In the genomic region with DNA sequence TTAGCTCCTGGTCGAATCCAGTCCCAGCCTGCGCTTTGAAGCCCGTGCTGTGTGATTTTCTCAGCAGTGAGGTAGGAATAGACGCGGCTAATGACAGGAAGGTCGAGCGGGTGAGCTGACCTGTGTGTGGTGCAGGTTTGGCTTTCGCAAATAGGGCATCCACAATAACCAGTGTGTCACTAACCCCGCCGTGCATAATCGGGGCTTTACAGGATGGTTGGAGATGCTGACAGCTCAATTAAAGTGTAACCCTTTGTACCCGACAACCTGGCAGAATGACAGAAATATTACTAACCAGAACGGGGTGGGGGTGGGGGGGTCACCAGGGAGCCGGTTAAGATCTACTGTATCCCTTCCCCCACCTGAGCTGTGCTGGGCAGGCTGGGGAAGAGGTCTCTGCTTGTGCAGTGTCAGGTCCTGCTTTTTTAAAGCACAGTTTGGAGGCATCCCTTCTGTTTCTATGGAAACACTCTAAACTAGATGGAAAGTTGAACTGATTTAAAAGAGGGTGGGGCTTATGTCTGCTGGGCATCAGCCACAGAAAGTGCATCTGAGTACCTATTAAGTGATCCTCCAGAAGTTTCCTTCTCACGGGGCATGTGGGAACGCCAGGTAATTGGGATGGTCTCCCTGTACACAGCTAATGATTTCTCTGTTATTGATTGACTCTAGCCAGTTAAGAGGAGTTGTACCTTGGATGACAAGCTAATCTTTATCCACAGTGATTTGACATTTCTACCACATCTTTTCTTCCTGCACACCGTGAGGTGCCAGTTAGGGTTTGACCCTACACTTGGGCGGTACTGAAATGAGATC, we compare ENCODE assay signal across 12 mouse cellular contexts.
A peak's percentile ranks its signal among the peaks of the same experiment; 100 is the strongest.
DNase-seq lines count a peak whose midpoint lies in the region; ATAC-seq and TF ChIP-seq lines count a peak whose summit lies in the region.
"Had no signal": no experiment of that assay in that cellular context is flagged by ENCODE, and none has a peak within 500 bp of the region (broad histone marks: within the 10 kb centered on the region; RNA-seq: fewer than 3 reads in every experiment).

No protein-coding gene starts in this region.

- H3K36me3 ChIP-seq in hindbrain, embryonic 11.5 days (ENCODE audit: control insufficient read depth, insufficient read depth, low read length): no peaks in the 10 kb centered on the region
- 0 out of 2 replicates have a peak, but pooled peaks cover 3% of the 10 kb centered on the region for H3K36me3 ChIP-seq in hindbrain, embryonic 14.5 days (replicated peaks; ENCODE audit: control insufficient read depth, insufficient read depth)
- H3K36me3 ChIP-seq in forebrain, postnatal 0 days (ENCODE audit: insufficient read depth): 0 out of 2 replicates have a peak, but pooled peaks cover under 1% of the 10 kb centered on the region
- no peaks in the 10 kb centered on the region for H3K36me3 ChIP-seq in kidney, embryonic 16.5 days (ENCODE audit: insufficient read depth, low read length)
- peaks cover 6% of the 10 kb centered on the region; the same call in 1 of the 2 replicates for H3K36me3 ChIP-seq in midbrain, embryonic 14.5 days (ENCODE audit: control insufficient read depth, insufficient read depth, low read length)
- H3K36me3 ChIP-seq: G1E had no signal

- no peak overlapping the region for H3K27ac ChIP-seq in hindbrain, embryonic 11.5 days (ENCODE audit: low read depth, low read length)
- no peak overlapping the region for H3K27ac ChIP-seq in hindbrain, embryonic 14.5 days
- no peak overlapping the region for H3K27ac ChIP-seq in forebrain, postnatal 0 days (ENCODE audit: low read depth, low read length)
- H3K27ac ChIP-seq in kidney, embryonic 16.5 days (ENCODE audit: low read length): peak overlapping the region; percentile 35; the same call in 1 of the 2 replicates
- H3K27ac ChIP-seq in midbrain, embryonic 14.5 days (replicated peaks; ENCODE audit: low read depth, low read length): no peak overlapping the region

- no peaks in the 10 kb centered on the region for H3K9me3 ChIP-seq in hindbrain, embryonic 11.5 days (ENCODE audit: control insufficient read depth, low read length)
- H3K9me3 ChIP-seq in hindbrain, embryonic 14.5 days (ENCODE audit: control insufficient read depth, low read length): no peaks in the 10 kb centered on the region
- no peaks in the 10 kb centered on the region for H3K9me3 ChIP-seq in forebrain, postnatal 0 days (ENCODE audit: low read length)
- H3K9me3 ChIP-seq in kidney, embryonic 16.5 days (ENCODE audit: low read length): no peaks in the 10 kb centered on the region
- no peaks in the 10 kb centered on the region for H3K9me3 ChIP-seq in midbrain, embryonic 14.5 days (ENCODE audit: control insufficient read depth, low read length)

- no peak overlapping the region for H3K4me2 ChIP-seq in hindbrain, embryonic 11.5 days (replicated peaks; ENCODE audit: low read depth, low read length)
- no peak overlapping the region for H3K4me2 ChIP-seq in hindbrain, embryonic 14.5 days (replicated peaks)
- no peak overlapping the region for H3K4me2 ChIP-seq in forebrain, postnatal 0 days (ENCODE audit: low read depth)
- H3K4me2 ChIP-seq in kidney, embryonic 16.5 days (replicated peaks; ENCODE audit: low read depth, low read length): no peak overlapping the region
- H3K4me2 ChIP-seq in midbrain, embryonic 14.5 days (ENCODE audit: low read length): peak overlapping the region; percentile 20; the same call in 1 of the 2 replicates
- H3K4me2 ChIP-seq: lung, embryonic 14.5 days had no signal

- H3K9ac ChIP-seq in hindbrain, embryonic 11.5 days (ENCODE audit: low read depth, low read length): no peak overlapping the region
- no peak overlapping the region for H3K9ac ChIP-seq in hindbrain, embryonic 14.5 days
- no peak overlapping the region for H3K9ac ChIP-seq in forebrain, postnatal 0 days
- no peak overlapping the region for H3K9ac ChIP-seq in kidney, embryonic 16.5 days (replicated peaks; ENCODE audit: low read length)
- no peak overlapping the region for H3K9ac ChIP-seq in midbrain, embryonic 14.5 days (replicated peaks; ENCODE audit: low read length)
- H3K9ac ChIP-seq: lung, embryonic 14.5 days had no signal

- no peak for DNase-seq in hindbrain, embryonic 11.5 days (ENCODE audit: low spot score)
- DNase-seq in hindbrain, embryonic 14.5 days (ENCODE audit: low spot score): no peak
- no peak for DNase-seq in forebrain, postnatal 0 days
- peak; percentile 56 for DNase-seq in midbrain, embryonic 14.5 days
- no peak for DNase-seq in gastrocnemius, adult 8-10 months (ENCODE audit: low spot score in 2 of 2)
- no peak for DNase-seq in spleen, postnatal 36 days (ENCODE audit: low spot score in 2 of 2)
- DNase-seq: gastrocnemius, postnatal 14 days; lung, embryonic 14.5 days; right cerebral cortex, postnatal 14 days had no signal

- H3K4me3 ChIP-seq in hindbrain, embryonic 11.5 days (ENCODE audit: low read depth, low read length): no peak overlapping the region
- no peak overlapping the region for H3K4me3 ChIP-seq in hindbrain, embryonic 14.5 days (replicated peaks; ENCODE audit: low read length)
- no peak overlapping the region for H3K4me3 ChIP-seq in forebrain, postnatal 0 days (ENCODE audit: low read depth, low read length)
- no peak overlapping the region for H3K4me3 ChIP-seq in kidney, embryonic 16.5 days (ENCODE audit: low read length)
- H3K4me3 ChIP-seq in midbrain, embryonic 14.5 days (replicated peaks; ENCODE audit: low read depth, low read length): no peak overlapping the region

- peak; percentile 43; the same call in 1 of the 2 replicates for ATAC-seq in hindbrain, embryonic 11.5 days (ENCODE audit: low FRiP score)
- no peak for ATAC-seq in hindbrain, embryonic 14.5 days (ENCODE audit: low FRiP score)
- ATAC-seq in forebrain, postnatal 0 days: peak; percentile 66
- peak; percentile 78 for ATAC-seq in kidney, embryonic 16.5 days (ENCODE audit: low FRiP score, low TSS enrichment)
- ATAC-seq in midbrain, embryonic 14.5 days (ENCODE audit: low FRiP score, low TSS enrichment): peak; percentile 57; the same call in 1 of the 2 replicates
- ATAC-seq in erythroid progenitor cell, adult 5-6 weeks (replicated peaks; ENCODE audit: low FRiP score, poor library complexity, severe bottlenecking): no peak

- no peaks in the 10 kb centered on the region for H3K27me3 ChIP-seq in hindbrain, embryonic 11.5 days (ENCODE audit: control insufficient read depth, insufficient read depth, low read length)
- no peaks in the 10 kb centered on the region for H3K27me3 ChIP-seq in hindbrain, embryonic 14.5 days (ENCODE audit: control insufficient read depth, insufficient read depth, low read length)
- peaks cover 8% of the 10 kb centered on the region for H3K27me3 ChIP-seq in forebrain, postnatal 0 days (ENCODE audit: insufficient read depth, low read length)
- no peaks in the 10 kb centered on the region for H3K27me3 ChIP-seq in kidney, embryonic 16.5 days (ENCODE audit: insufficient read depth, low read length)
- no peaks in the 10 kb centered on the region for H3K27me3 ChIP-seq in midbrain, embryonic 14.5 days (ENCODE audit: control insufficient read depth, insufficient read depth, low read length)

- WGBS in hindbrain, embryonic 11.5 days: 50% methylated on average over 18 of the region's 18 CpGs
- WGBS in hindbrain, embryonic 14.5 days: 40% methylated on average over 18 of the region's 18 CpGs
- WGBS in forebrain, postnatal 0 days: 39% methylated on average over 18 of the region's 18 CpGs
- 35% methylated on average over 18 of the region's 18 CpGs for WGBS in kidney, embryonic 16.5 days
- WGBS in midbrain, embryonic 14.5 days: 25% methylated on average over 18 of the region's 18 CpGs

- TF ChIP-seq CTCF in forebrain, postnatal 0 days (IDR thresholded peaks at IDR 0.05; ENCODE audit: low read depth): no peak

- peaks cover 6% of the 10 kb centered on the region; the same call in 1 of the 2 replicates for H3K4me1 ChIP-seq in hindbrain, embryonic 11.5 days (replicated peaks; ENCODE audit: control insufficient read depth, insufficient read depth, low read length)
- H3K4me1 ChIP-seq in hindbrain, embryonic 14.5 days (replicated peaks; ENCODE audit: control insufficient read depth, insufficient read depth, low read length): peaks cover 37% of the 10 kb centered on the region
- 0 out of 2 replicates have a peak, but pooled peaks cover 6% of the 10 kb centered on the region for H3K4me1 ChIP-seq in forebrain, postnatal 0 days (ENCODE audit: insufficient read depth)
- H3K4me1 ChIP-seq in kidney, embryonic 16.5 days (ENCODE audit: insufficient read depth, low read length): peaks cover 8% of the 10 kb centered on the region; the same call in 1 of the 2 replicates
- peaks cover 35% of the 10 kb centered on the region for H3K4me1 ChIP-seq in midbrain, embryonic 14.5 days (ENCODE audit: control insufficient read depth, insufficient read depth, low read length)

Comparison
In these comparisons a context has a peak if more than half of its experiments do, and no peak if none do; other contexts are left out.
1. ATAC-seq: peak in hindbrain, embryonic 11.5 days (single experiment), forebrain, postnatal 0 days (single experiment), kidney, embryonic 16.5 days (single experiment) and midbrain, embryonic 14.5 days (single experiment); none in hindbrain, embryonic 14.5 days (single experiment) and erythroid progenitor cell, adult 5-6 weeks (single experiment).